Mouse (Mus musculus) CH12.LX (cell line): ENCODE data around the gene Npas1.

Source experiments
- CHD1 ChIP-seq: IDR thresholded peaks from 2 replicates; pipeline ENCODE4 v1.6.1; 2012; ENCODE audit warnings: low read depth, low read length, improper control_type of control experiment, inconsistent platforms
- CTCF ChIP-seq, 2 experiments: IDR thresholded peaks in 1 of 2; conservative IDR thresholded peaks in 1 of 2; 2 replicates each; pipeline ENCODE4 v1.5.1; 2011 to 2012; ENCODE audit warnings: low read depth in 2 of 2, low read length in 2 of 2, improper control_type of control experiment in 1 of 2, inconsistent platforms in 1 of 2, mild to moderate bottlenecking in 1 of 2, moderate library complexity in 1 of 2
- E2F4 ChIP-seq: IDR thresholded peaks from 2 replicates; pipeline ENCODE4 v1.6.1; 2011; ENCODE audit warnings: low read depth, low read length, improper control_type of control experiment; ENCODE audit not compliant: insufficient replicate concordance
- EP300 ChIP-seq: IDR thresholded peaks from 2 replicates; pipeline ENCODE4 v1.6.1; 2011; ENCODE audit warnings: low read length, improper control_type of control experiment
- ETS1 ChIP-seq: conservative IDR thresholded peaks from 2 replicates; pipeline ENCODE4 v1.6.1; 2012; ENCODE audit warnings: low read depth, mild to moderate bottlenecking, inconsistent platforms, low read length, improper control_type of control experiment, moderate library complexity
- MAFK ChIP-seq: IDR thresholded peaks from 2 replicates; pipeline ENCODE4 v1.6.1; 2011; ENCODE audit warnings: low read length, improper control_type of control experiment; ENCODE audit not compliant: insufficient replicate concordance
- MEF2A ChIP-seq: IDR thresholded peaks from 2 replicates; pipeline ENCODE4 v1.6.1; 2014; ENCODE audit warnings: low read depth, mild to moderate bottlenecking, inconsistent platforms, low read length, improper control_type of control experiment, borderline replicate concordance
- POLR2A ChIP-seq: IDR thresholded peaks from 2 replicates; pipeline ENCODE4 v1.6.1; 2011; ENCODE audit warnings: low read depth, mild to moderate bottlenecking, improper control_type of control experiment, low read length
- POLR2AphosphoS2 ChIP-seq: IDR thresholded peaks from 2 replicates; pipeline ENCODE4 v1.6.1; 2011; ENCODE audit warnings: low read depth, low read length, improper control_type of control experiment
- RAD21 ChIP-seq: IDR thresholded peaks from 2 replicates; pipeline ENCODE4 v1.6.1; 2011; ENCODE audit warnings: low read depth, mild to moderate bottlenecking, low read length, improper control_type of control experiment, moderate library complexity
- TCF12 ChIP-seq: IDR thresholded peaks from 2 replicates; pipeline ENCODE4 v1.6.1; 2014; ENCODE audit warnings: low read depth, mild to moderate bottlenecking, inconsistent platforms, low read length, improper control_type of control experiment

GRCm38 (mm10) chr7:16411100-16411499 is 66.4 kb downstream of the Npas1 start:
- TF ChIP-seq POLR2A (no peak), MAFK (no peak), CTCF (conservative IDR thresholded peaks at IDR 0.05 in 1 of 2, IDR thresholded peaks at IDR 0.05 in 1 of 2; ENCODE audit: low read depth in 2 of 2, low read length in 2 of 2) (no peak), POLR2AphosphoS2 (no peak), EP300 (no peak), ETS1 (no peak), CHD1 (no peak), MEF2A (no peak), E2F4 (no peak), TCF12 (no peak), RAD21 (no peak)
